Mouse (Mus musculus) G1E (cell line): ENCODE results near the gene Klhl21.

ENCODE experiments used
- CTCF ChIP-seq: IDR thresholded peaks from 2 replicates; pipeline ENCODE4 v1.5.1; 2012; ENCODE audit warnings: low read depth, low read length, inconsistent platforms, mixed read lengths
- GATA1 ChIP-seq: IDR thresholded peaks from 2 replicates; pipeline ENCODE4 v1.6.1; 2012; ENCODE audit warnings: borderline replicate concordance, low read length, inconsistent platforms, mixed read lengths
- GATA2 ChIP-seq: IDR thresholded peaks from 2 replicates; pipeline ENCODE4 v1.6.1; 2012; ENCODE audit warnings: low read depth, low read length, inconsistent platforms, borderline replicate concordance
- TAL1 ChIP-seq: conservative IDR thresholded peaks from 2 replicates; pipeline ENCODE4 v1.6.1; 2012; ENCODE audit warnings: low read depth, low read length, inconsistent platforms, mixed read lengths

GRCm38 (mm10) chr4:151999481-151999880 is 9.1 kb upstream of the Klhl21 start:
- TF ChIP-seq CTCF = no peak
- no peak for TF ChIP-seq GATA1
- TF ChIP-seq TAL1 = no peak
- no peak for TF ChIP-seq GATA2
